Mouse (Mus musculus): Measurements from ENCODE around the gene Tdrd9. TPM values are rescaled to one million over a fixed set of nuclear protein-coding genes. Genes with fewer than 3 reads are reported as not detected.

The Tdrd9 gene
- total RNA-seq, 2 experiments from 2014 or later: not detected

Other genes starting within 250 kb of the Tdrd9 start
- gene Klc1, start 212.7 kb upstream of the Tdrd9 start, total RNA-seq (2014; fragmentation: Nextera tagmentation): 35.3 and 58.3 TPM in 2 replicates
- 28.3 and 36.1 TPM in 2 replicates for gene Klc1, start 212.7 kb upstream of the Tdrd9 start, total RNA-seq (2017)
- 32.1 and 34.7 TPM in 2 replicates for gene Xrcc3, start 157.7 kb upstream of the Tdrd9 start, total RNA-seq (2014; fragmentation: Nextera tagmentation)
- gene Xrcc3, start 157.7 kb upstream of the Tdrd9 start, total RNA-seq (2017): 6.7 and 11.2 TPM in 2 replicates
- 7.3 and 20.4 TPM in 2 replicates for gene Zfyve21, start 157.4 kb upstream of the Tdrd9 start, total RNA-seq (2014; fragmentation: Nextera tagmentation)
- gene Zfyve21, start 157.4 kb upstream of the Tdrd9 start, total RNA-seq (2017): 5.4 and 9.6 TPM in 2 replicates
- 6.7 and 8.2 TPM in 2 replicates for gene Ppp1r13b, start 63.4 kb upstream of the Tdrd9 start, total RNA-seq (2014; fragmentation: Nextera tagmentation)
- 6.0 and 7.1 TPM in 2 replicates for gene Ppp1r13b, start 63.4 kb upstream of the Tdrd9 start, total RNA-seq (2017)
- 536 and 684 TPM in 2 replicates for gene Atp5mpl, start 4.6 kb upstream of the Tdrd9 start, total RNA-seq (2014; fragmentation: Nextera tagmentation)
- gene Atp5mpl, start 4.6 kb upstream of the Tdrd9 start, total RNA-seq (2017): 637 and 817 TPM in 2 replicates
- gene Rd3l, start 9.8 kb downstream of the Tdrd9 start, total RNA-seq (2014; fragmentation: Nextera tagmentation): not detected in 2 replicates
- not detected in 2 replicates for gene Rd3l, start 9.8 kb downstream of the Tdrd9 start, total RNA-seq (2017)
- not detected in 2 replicates for gene Aspg, start 135.1 kb downstream of the Tdrd9 start, total RNA-seq (2014; fragmentation: Nextera tagmentation)
- not detected in 2 replicates for gene Aspg, start 135.1 kb downstream of the Tdrd9 start, total RNA-seq (2017)
- not detected in 2 replicates for gene Kif26a, start 174.6 kb downstream of the Tdrd9 start, total RNA-seq (2014; fragmentation: Nextera tagmentation)
- gene Kif26a, start 174.6 kb downstream of the Tdrd9 start, total RNA-seq (2017): not detected in 2 replicates